Mouse (Mus musculus) intestine, embryonic 15.5 days (tissue): ENCODE measurements at regions not wholly inside any gene's neighbourhood (a gene's known extent, or its start where the extent isn't known, plus 50 kb on each side); places are given as distances from the start of the nearest gene placed in this dataset.
"Not testable (repeated sequence)": the region's sequence is repeated elsewhere in the genome, so short reads cannot be mapped to it uniquely, and the experiment has no call there.

ENCODE experiments used
- ATAC-seq: fragments of 200-750 bp; cut with Nextera tagmentation; 2 replicates; pipeline ENCODE4 v1.8.0; 2017; ENCODE audit warnings: moderate TSS enrichment, moderate library complexity
- H3K27ac ChIP-seq: fragments of 300-500 bp; sonication (generic); 2 replicates; pipeline ENCODE4 v1.5.1; 2015; ENCODE audit warnings: mild to moderate bottlenecking, inconsistent platforms
- H3K27me3 ChIP-seq: fragments of 300-500 bp; sonication (generic); replicated peaks from 2 replicates; pipeline ENCODE4 v1.6.1; 2015; ENCODE audit warnings: inconsistent platforms
- H3K36me3 ChIP-seq: fragments of 300-500 bp; sonication (generic); 2 replicates; pipeline ENCODE4 v1.6.1; 2015; ENCODE audit warnings: inconsistent platforms
- H3K4me1 ChIP-seq: fragments of 300-500 bp; sonication (generic); replicated peaks from 2 replicates; pipeline ENCODE4 v1.6.1; 2015; ENCODE audit warnings: inconsistent platforms
- H3K4me2 ChIP-seq: fragments of 300-500 bp; sonication (generic); replicated peaks from 2 replicates; pipeline ENCODE4 v1.6.1; 2015; ENCODE audit warnings: mild to moderate bottlenecking, inconsistent platforms
- H3K4me3 ChIP-seq: fragments of 300-500 bp; sonication (generic); replicated peaks from 2 replicates; pipeline ENCODE4 v1.5.1; 2015; ENCODE audit warnings: inconsistent platforms
- H3K9ac ChIP-seq: fragments of 300-500 bp; sonication (generic); 2 replicates; pipeline ENCODE4 v1.6.1; 2015; ENCODE audit warnings: inconsistent platforms
- H3K9me3 ChIP-seq: fragments of 300-500 bp; sonication (generic); 2 replicates; pipeline ENCODE4 v1.6.1; 2016; ENCODE audit warnings: inconsistent platforms
- WGBS: fragments of 180-500 bp; shearing (Covaris S2); methylation state at CpG from one replicate; pipeline ENCODE4 v1.1.7; 2015; 5-methylcytosine and 5-hydroxymethylcytosine counted together

DNA sequence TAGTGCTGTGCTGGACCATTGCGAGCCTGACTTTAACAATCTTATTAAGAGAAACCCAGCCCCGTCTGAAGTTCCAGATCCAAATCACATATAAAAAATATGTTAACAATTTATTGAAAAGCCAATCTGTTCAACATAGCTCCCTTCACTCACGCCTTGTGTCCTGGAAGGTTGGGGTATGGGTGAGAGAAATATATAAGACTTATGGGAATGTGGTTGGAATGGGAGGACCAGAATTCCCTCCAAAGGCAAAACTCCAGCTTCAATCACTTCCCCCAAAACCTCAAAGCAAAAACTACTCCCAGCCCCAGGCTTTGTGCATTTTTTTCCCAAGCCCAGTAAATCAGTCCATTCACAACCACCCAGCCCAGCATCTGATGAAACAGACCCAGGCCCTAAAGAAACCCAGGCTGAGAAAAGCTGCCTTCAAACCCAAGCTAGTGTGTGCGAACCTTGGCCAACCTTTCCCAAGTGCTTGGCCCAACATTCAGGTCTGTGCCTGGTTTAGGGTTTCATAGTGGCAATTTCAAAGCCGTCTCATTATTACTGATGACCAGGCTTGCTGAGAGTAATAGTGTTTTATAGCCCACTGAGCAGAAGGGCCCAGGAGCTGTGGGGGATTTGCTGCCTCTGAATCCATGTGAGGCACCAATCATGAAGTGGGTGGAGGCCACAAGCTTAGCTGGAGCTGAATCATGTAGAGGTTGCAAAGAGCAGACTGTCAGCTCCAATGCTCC, 517.0 kb downstream of the Bnc2 start:
- H3K9me3 ChIP-seq = no peaks in the 10 kb centered on the region
- no peak for ATAC-seq
- H3K4me2 ChIP-seq = no peak overlapping the region
- WGBS = 85% methylated on average over 5 of the region's 5 CpGs
- no peaks in the 10 kb centered on the region for H3K27me3 ChIP-seq
- no peak overlapping the region for H3K27ac ChIP-seq
- H3K4me1 ChIP-seq = no peaks in the 10 kb centered on the region
- H3K9ac ChIP-seq = no peak overlapping the region
- H3K4me3 ChIP-seq = no peak overlapping the region
- H3K36me3 ChIP-seq = no peaks in the 10 kb centered on the region

DNA sequence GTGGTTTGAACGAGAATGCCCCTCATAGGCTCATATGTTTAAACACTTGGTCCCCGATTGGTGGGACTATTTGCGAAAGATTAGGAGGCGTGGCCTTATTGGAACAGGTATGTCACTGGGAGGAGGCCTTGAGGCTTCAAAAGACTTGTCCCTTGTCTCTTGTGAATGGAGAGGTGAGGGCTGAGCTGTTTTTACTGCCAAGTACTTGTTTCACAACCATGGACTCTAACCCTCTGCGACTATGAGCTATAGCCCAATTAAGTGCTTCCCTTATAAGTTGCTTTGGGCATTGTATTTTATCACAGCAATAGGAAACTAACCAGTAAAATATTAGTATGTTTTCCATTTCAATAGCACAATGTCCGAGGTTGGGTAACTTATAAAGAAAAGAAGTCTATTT, 511.7 kb downstream of the Bnc2 start:
- no peak overlapping the region for H3K27ac ChIP-seq
- peak; percentile 58; the same call in 1 of the 2 replicates for ATAC-seq
- no peaks in the 10 kb centered on the region for H3K4me1 ChIP-seq
- no peak overlapping the region for H3K4me3 ChIP-seq
- 90% methylated on average over 6 of the region's 6 CpGs for WGBS
- H3K4me2 ChIP-seq = no peak overlapping the region
- H3K27me3 ChIP-seq = no peaks in the 10 kb centered on the region
- no peaks in the 10 kb centered on the region for H3K36me3 ChIP-seq
- no peak overlapping the region for H3K9ac ChIP-seq
- no peaks in the 10 kb centered on the region for H3K9me3 ChIP-seq

DNA sequence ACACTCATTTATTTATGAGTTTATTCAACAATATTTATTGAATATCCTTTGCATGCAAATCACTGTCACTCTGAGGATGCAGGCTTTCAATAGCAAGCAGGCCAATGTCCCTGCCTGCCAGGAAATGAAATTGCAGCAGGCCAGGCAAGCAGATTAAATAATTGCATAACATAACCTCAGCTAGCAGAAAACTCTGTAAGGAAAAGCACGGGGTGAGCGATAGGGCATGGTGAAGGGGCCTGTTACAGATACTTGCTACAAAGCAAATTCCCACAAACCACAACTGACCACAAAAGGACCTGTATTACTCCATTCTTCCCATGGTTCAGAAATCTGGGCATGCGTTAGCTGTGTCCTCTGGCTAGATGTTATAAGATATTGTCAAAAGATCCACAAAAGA, 509.8 kb downstream of the Bnc2 start:
- Histone ChIP-seq H3K27me3 (no peaks in the 10 kb centered on the region), H3K9ac (no peak overlapping the region), H3K4me2 (no peak overlapping the region), H3K36me3 (no peaks in the 10 kb centered on the region), H3K4me1 (no peaks in the 10 kb centered on the region), H3K4me3 (no peak overlapping the region), H3K27ac (no peak overlapping the region), H3K9me3 (no peaks in the 10 kb centered on the region)
- no peak for ATAC-seq
- 53% methylated on average over 3 of the region's 3 CpGs for whole genome bisulfite sequencing

GRCm38 (mm10) chr4:84172841-84173240, 502.2 kb downstream of the Bnc2 start:
- Histone ChIP-seq H3K27ac (no peak overlapping the region), H3K4me1 (no peaks in the 10 kb centered on the region), H3K4me3 (no peak overlapping the region), H3K9ac (no peak overlapping the region), H3K27me3 (no peaks in the 10 kb centered on the region), H3K4me2 (no peak overlapping the region; the same call in 1 of the 2 replicates), H3K9me3 (no peaks in the 10 kb centered on the region), H3K36me3 (no peaks in the 10 kb centered on the region)
- no peak for ATAC-seq
- WGBS = 41% methylated on average over 6 of the region's 6 CpGs

DNA sequence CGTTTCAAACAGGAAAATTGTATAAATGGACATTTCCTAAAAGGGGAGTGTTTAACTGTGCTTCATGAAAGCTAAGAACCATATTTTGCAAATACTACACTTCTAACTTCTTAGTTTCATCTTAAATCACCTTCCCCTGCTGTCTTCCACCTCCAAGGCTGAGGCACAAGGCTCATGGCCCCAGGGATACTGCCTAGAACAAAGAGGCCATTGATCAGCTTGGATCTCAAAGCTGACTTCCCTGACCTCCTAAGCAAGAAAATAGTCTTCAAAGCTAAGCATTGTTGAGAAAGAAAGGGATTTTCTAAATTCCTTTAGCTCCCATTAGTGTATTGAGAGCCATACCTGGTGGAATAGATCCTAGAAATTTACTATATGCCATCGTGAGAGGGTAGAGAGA, 501.6 kb downstream of the Bnc2 start:
- H3K4me3 ChIP-seq = no peak overlapping the region
- no peaks in the 10 kb centered on the region for H3K9me3 ChIP-seq
- H3K36me3 ChIP-seq = no peaks in the 10 kb centered on the region
- H3K9ac ChIP-seq = no peak overlapping the region
- no peak for ATAC-seq
- WGBS = 56% methylated on average over 2 of the region's 2 CpGs
- H3K4me1 ChIP-seq = no peaks in the 10 kb centered on the region
- no peak overlapping the region for H3K4me2 ChIP-seq
- no peaks in the 10 kb centered on the region for H3K27me3 ChIP-seq
- H3K27ac ChIP-seq = no peak overlapping the region

GRCm38 (mm10) chr4:84176457-84176856, 498.6 kb downstream of the Bnc2 start:
- H3K9me3 ChIP-seq, H3K9ac ChIP-seq, H3K27me3 ChIP-seq, H3K4me3 ChIP-seq, H3K4me2 ChIP-seq, ATAC-seq, H3K27ac ChIP-seq, H3K4me1 ChIP-seq, H3K36me3 ChIP-seq: not testable (repeated sequence)
- 90% methylated on average over 6 of the region's 6 CpGs for WGBS

GRCm38 (mm10) chr4:84177827-84178226, 497.2 kb downstream of the Bnc2 start:
- H3K27me3 ChIP-seq = no peaks in the 10 kb centered on the region
- WGBS = 63% methylated on average over 3 of the region's 3 CpGs
- H3K27ac ChIP-seq = no peak overlapping the region
- H3K4me1 ChIP-seq = no peaks in the 10 kb centered on the region
- H3K36me3 ChIP-seq = no peaks in the 10 kb centered on the region
- H3K9me3 ChIP-seq = no peaks in the 10 kb centered on the region
- no peak overlapping the region for H3K4me2 ChIP-seq
- no peak for ATAC-seq
- H3K4me3 ChIP-seq = no peak overlapping the region
- no peak overlapping the region for H3K9ac ChIP-seq

DNA sequence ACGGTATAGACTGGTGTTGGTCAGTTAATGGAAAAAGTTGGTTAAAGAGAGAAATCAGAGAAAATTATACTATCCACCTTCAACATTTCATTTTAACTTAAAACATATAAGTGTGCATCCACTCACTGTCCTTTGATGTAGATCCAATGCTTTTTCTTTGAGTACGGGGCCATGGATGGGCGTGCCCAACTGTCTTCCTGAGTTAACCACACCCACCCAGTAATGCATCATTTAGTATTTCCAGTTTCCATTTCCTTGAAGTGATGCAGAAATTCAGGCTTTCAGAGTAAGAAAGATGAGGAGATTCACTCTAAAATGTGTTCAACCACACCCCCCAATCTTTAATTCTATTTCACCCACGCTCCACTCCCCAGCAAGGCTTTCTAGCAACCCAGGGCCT, 490.6 kb downstream of the Bnc2 start:
- Histone ChIP-seq H3K4me3 (no peak overlapping the region), H3K4me2 (0 out of 2 replicates have a peak overlapping the region, but pooled peaks have one; percentile 22), H3K9ac (no peak overlapping the region), H3K9me3 (no peaks in the 10 kb centered on the region), H3K36me3 (no peaks in the 10 kb centered on the region), H3K27ac (no peak overlapping the region), H3K27me3 (no peaks in the 10 kb centered on the region), H3K4me1 (no peaks in the 10 kb centered on the region; the same call in none of the 2 replicates)
- peak; percentile 71 for ATAC-seq
- 75% methylated on average over 4 of the region's 4 CpGs for WGBS

GRCm38 (mm10) chr4:84184844-84185243, 490.2 kb downstream of the Bnc2 start:
- H3K4me3 ChIP-seq = no peak overlapping the region
- no peak overlapping the region for H3K9ac ChIP-seq
- H3K4me1 ChIP-seq = no peaks in the 10 kb centered on the region; the same call in none of the 2 replicates
- no peaks in the 10 kb centered on the region for H3K27me3 ChIP-seq
- 59% methylated on average over 6 of the region's 6 CpGs for WGBS
- ATAC-seq = peak; percentile 95
- H3K27ac ChIP-seq = no peak overlapping the region
- no peaks in the 10 kb centered on the region for H3K9me3 ChIP-seq
- 0 out of 2 replicates have a peak overlapping the region, but pooled peaks have one; percentile 22 for H3K4me2 ChIP-seq
- no peaks in the 10 kb centered on the region for H3K36me3 ChIP-seq

DNA sequence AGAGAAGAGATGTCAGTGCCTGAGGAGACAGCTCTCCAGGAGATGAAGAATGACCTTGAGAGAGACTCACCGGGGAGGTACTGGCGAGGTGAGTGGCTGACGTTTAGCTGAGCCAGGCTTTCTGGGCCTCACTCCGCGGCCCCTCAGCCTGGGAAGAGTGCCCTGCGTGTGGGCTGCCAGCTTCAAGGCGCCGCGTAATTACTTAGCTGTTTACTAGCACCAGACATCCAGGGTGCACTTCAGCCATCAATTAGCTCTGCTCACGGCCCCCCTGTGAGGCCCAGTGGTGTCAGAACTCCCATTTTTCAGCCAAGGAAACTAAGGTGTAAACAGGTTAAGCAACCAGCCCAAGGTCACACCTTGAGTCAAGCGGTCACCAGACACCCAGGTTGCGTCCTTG, 485.8 kb downstream of the Bnc2 start:
- Histone ChIP-seq H3K4me1 (peaks cover 2% of the 10 kb centered on the region), H3K36me3 (no peaks in the 10 kb centered on the region), H3K9me3 (no peaks in the 10 kb centered on the region), H3K9ac (no peak overlapping the region), H3K4me3 (no peak overlapping the region), H3K4me2 (no peak overlapping the region), H3K27me3 (no peaks in the 10 kb centered on the region), H3K27ac (no peak overlapping the region)
- whole genome bisulfite sequencing = 59% methylated on average over 12 of the region's 12 CpGs
- no peak for ATAC-seq

- Histone ChIP-seq H3K9me3 (no peaks in the 10 kb centered on the region), H3K9ac (no peak overlapping the region), H3K27me3 (no peaks in the 10 kb centered on the region), H3K27ac (no peak overlapping the region), H3K4me1 (peaks cover 2% of the 10 kb centered on the region), H3K4me2 (no peak overlapping the region), H3K36me3 (no peaks in the 10 kb centered on the region), H3K4me3 (no peak overlapping the region)
- WGBS = 82% methylated on average over 2 of the region's 2 CpGs
- ATAC-seq = no peak
These were observed 483.8 kb downstream of the Bnc2 start for GRCm38 (mm10) chr4:84191303-84191702.

GRCm38 (mm10) chr4:84192301-84192700, 482.8 kb downstream of the Bnc2 start:
- Histone ChIP-seq H3K4me2 (no peak overlapping the region), H3K27me3 (no peaks in the 10 kb centered on the region), H3K36me3 (no peaks in the 10 kb centered on the region), H3K4me1 (peaks cover 2% of the 10 kb centered on the region; the same call in 1 of the 2 replicates), H3K9ac (no peak overlapping the region), H3K4me3 (no peak overlapping the region), H3K27ac (no peak overlapping the region), H3K9me3 (no peaks in the 10 kb centered on the region)
- WGBS = 74% methylated on average over 2 of the region's 2 CpGs
- no peak for ATAC-seq

- H3K9ac ChIP-seq = no peak overlapping the region
- peaks cover 2% of the 10 kb centered on the region; the same call in 1 of the 2 replicates for H3K4me1 ChIP-seq
- H3K4me2 ChIP-seq = no peak overlapping the region
- H3K4me3 ChIP-seq = no peak overlapping the region
- no peaks in the 10 kb centered on the region for H3K9me3 ChIP-seq
- no peak for ATAC-seq
- no peaks in the 10 kb centered on the region for H3K36me3 ChIP-seq
- no peak overlapping the region for H3K27ac ChIP-seq
- no peaks in the 10 kb centered on the region for H3K27me3 ChIP-seq
- WGBS = 91% methylated on average over 2 of the region's 2 CpGs
These were observed 478.3 kb downstream of the Bnc2 start for GRCm38 (mm10) chr4:84196732-84197131.
